Mouse (Mus musculus) kidney, adult 2 months (tissue): ENCODE data around the gene Pum1.

Experiments used
- CTCF ChIP-seq: fragments of 200-500 bp; conservative IDR thresholded peaks from 2 replicates; pipeline ENCODE4 v1.5.1; 2011; ENCODE audit warnings: low read depth, mild to moderate bottlenecking, control low read depth, low read length, moderate library complexity, mixed read lengths; ENCODE audit not compliant: insufficient read depth, insufficient read length
- POLR2A ChIP-seq: fragments of 200-500 bp; IDR thresholded peaks from one replicate; pipeline ENCODE4 v1.6.1; 2011; ENCODE audit warnings: low read depth, low read length, control low read depth

- TF ChIP-seq POLR2A (no peak), CTCF (no peak)
These were observed 30.8 kb downstream of the Pum1 start for GRCm38 (mm10) chr4:130693936-130694335.
